23 mouse cellular contexts compared by ENCODE assay signal in genomic region chr19:12638049-12638448, GRCm38 (mm10). TPM values are rescaled to one million over a fixed set of nuclear protein-coding genes. Genes with fewer than 3 reads are reported as not detected.
"Had no signal": no experiment of that assay in that cellular context is flagged by ENCODE, and none has a peak within 500 bp of the region (broad histone marks: within the 10 kb centered on the region; RNA-seq: fewer than 3 reads in every experiment).

No protein-coding gene starts in this region.

- H3K9me3 ChIP-seq: midbrain, embryonic 13.5 days; neural tube, embryonic 12.5 days; neural tube, embryonic 15.5 days had no signal

- H3K4me1 ChIP-seq: midbrain, embryonic 13.5 days; neural tube, embryonic 12.5 days; neural tube, embryonic 15.5 days had no signal

- ATAC-seq: intestine, postnatal 0 days; lung, postnatal 0 days; midbrain, embryonic 13.5 days had no signal

- DNase-seq: kidney, postnatal 10 days; layer of hippocampus, postnatal 36 days; lung, embryonic 14.5 days; right cerebral cortex, adult 18-20 months; right cerebral cortex, postnatal 14 days; right cerebral cortex, postnatal 4 days; thymus, adult 2 months; thymus, postnatal 14 days; thymus, postnatal 4 days had no signal

- H3K9ac ChIP-seq: liver, embryonic 14.5 days; lung, embryonic 14.5 days; midbrain, embryonic 13.5 days; neural tube, embryonic 12.5 days; neural tube, embryonic 15.5 days had no signal

- H3K27me3 ChIP-seq: midbrain, embryonic 13.5 days; neural tube, embryonic 12.5 days; neural tube, embryonic 15.5 days had no signal

- H3K4me3 ChIP-seq: left cerebral cortex, adult 2 months; midbrain, embryonic 13.5 days; neural tube, embryonic 12.5 days; neural tube, embryonic 15.5 days had no signal

- H3K36me3 ChIP-seq: midbrain, embryonic 13.5 days; neural tube, embryonic 12.5 days; neural tube, embryonic 15.5 days had no signal

- H3K4me2 ChIP-seq: lung, embryonic 14.5 days; midbrain, embryonic 13.5 days; neural tube, embryonic 12.5 days; neural tube, embryonic 15.5 days had no signal

- H3K27ac ChIP-seq: left cerebral cortex, adult 2 months; liver, embryonic 14.5 days; macrophage; midbrain, embryonic 13.5 days; neural tube, embryonic 12.5 days; neural tube, embryonic 15.5 days; stomach, postnatal 0 days had no signal

RNA-seq across cellular contexts. Expression of gene Glyat, which starts 4.9 kb away (rescaled TPM):
- polyA plus RNA-seq: intestine, embryonic 14.5 days; limb, embryonic 11.5 days; lung, embryonic 14.5 days; lung, postnatal 0 days; macrophage; midbrain, embryonic 13.5 days; neural tube, embryonic 12.5 days; stomach, embryonic 14.5 days; stomach, postnatal 0 days; thymus, adult 2 months had no signal

RNA-seq across cellular contexts. Expression of gene Olfr1442, which starts 32.2 kb away (rescaled TPM):
- polyA plus RNA-seq: intestine, embryonic 14.5 days; intestine, postnatal 0 days; kidney, embryonic 14.5 days; limb, embryonic 11.5 days; limb, embryonic 14.5 days; liver, embryonic 14.5 days; lung, embryonic 14.5 days; lung, postnatal 0 days; macrophage; midbrain, embryonic 13.5 days; neural tube, embryonic 12.5 days; neural tube, embryonic 15.5 days; stomach, embryonic 14.5 days; stomach, postnatal 0 days; thymus, adult 2 months had no signal

RNA-seq across cellular contexts. Expression of gene Gm4952, which starts 38.3 kb away (rescaled TPM):
- polyA plus RNA-seq: intestine, embryonic 14.5 days; limb, embryonic 11.5 days; lung, embryonic 14.5 days; lung, postnatal 0 days; macrophage; midbrain, embryonic 13.5 days; neural tube, embryonic 12.5 days; stomach, embryonic 14.5 days had no signal

RNA-seq across cellular contexts. Expression of gene Olfr1443, which starts 39.9 kb away (rescaled TPM):
- polyA plus RNA-seq: intestine, embryonic 14.5 days; intestine, postnatal 0 days; kidney, embryonic 14.5 days; limb, embryonic 11.5 days; limb, embryonic 14.5 days; liver, embryonic 14.5 days; lung, embryonic 14.5 days; lung, postnatal 0 days; macrophage; midbrain, embryonic 13.5 days; neural tube, embryonic 12.5 days; neural tube, embryonic 15.5 days; stomach, embryonic 14.5 days; stomach, postnatal 0 days; thymus, adult 2 months had no signal

RNA-seq across cellular contexts. Expression of gene Keg1, which starts 57.5 kb away (rescaled TPM):
- polyA plus RNA-seq: limb, embryonic 11.5 days; limb, embryonic 14.5 days; lung, embryonic 14.5 days; lung, postnatal 0 days; macrophage; midbrain, embryonic 13.5 days; neural tube, embryonic 12.5 days; neural tube, embryonic 15.5 days; stomach, embryonic 14.5 days; stomach, postnatal 0 days had no signal
